Mouse (Mus musculus): ENCODE measurements around the gene Rpl7a. TPM values are rescaled to one million over a fixed set of nuclear protein-coding genes. Genes with fewer than 3 reads are reported as not detected.

Rpl7a gene
- polyA plus RNA-seq, 1 experiment from 2014 or later, result 376 TPM

- peak overlapping the region; percentile 93 for H3K9ac ChIP-seq (ENCODE audit: low read depth, low read length)
- ATAC-seq, result peak; percentile 69
- H3K27me3 ChIP-seq (ENCODE audit: control insufficient read depth, insufficient read depth, low read depth, low read length), result no peaks in the 10 kb centered on the region
- H3K9me3 ChIP-seq (replicated peaks; ENCODE audit: control insufficient read depth, low read length, poor library complexity, severe bottlenecking), result no peaks in the 10 kb centered on the region
- under 1% methylated on average over 33 of the region's 37 CpGs for WGBS
- peaks cover 42% of the 10 kb centered on the region for H3K36me3 ChIP-seq (ENCODE audit: control insufficient read depth, insufficient read depth, low read length)
- H3K4me3 ChIP-seq (ENCODE audit: low read depth, low read length), result peak overlapping the region; percentile 84
- H3K27ac ChIP-seq (ENCODE audit: low read length), result peak overlapping the region; percentile 93
- peaks cover 35% of the 10 kb centered on the region for H3K4me1 ChIP-seq (ENCODE audit: control insufficient read depth, insufficient read depth, low read length)
- peak overlapping the region; percentile 99 for H3K4me2 ChIP-seq (ENCODE audit: low read length)
Observed at GRCm38 (mm10) chr2:26910994-26911765, 616 bp downstream of the Rpl7a start.

GRCm38 (mm10) chr2:26912253-26912770 is 1.7 kb downstream of the Rpl7a start:
- Histone ChIP-seq H3K9ac (ENCODE audit: low read depth, low read length) (peak overlapping the region; percentile 93; the same call in 1 of the 2 replicates), H3K27ac (ENCODE audit: low read length) (no peak overlapping the region), H3K4me1 (ENCODE audit: control insufficient read depth, insufficient read depth, low read length) (peaks cover 40% of the 10 kb centered on the region), H3K4me3 (ENCODE audit: low read depth, low read length) (peak overlapping the region; percentile 84), H3K9me3 (replicated peaks; ENCODE audit: control insufficient read depth, low read length, poor library complexity, severe bottlenecking) (no peaks in the 10 kb centered on the region), H3K4me2 (ENCODE audit: low read length) (peak overlapping the region; percentile 99), H3K36me3 (ENCODE audit: control insufficient read depth, insufficient read depth, low read length) (peaks cover 33% of the 10 kb centered on the region), H3K27me3 (ENCODE audit: control insufficient read depth, insufficient read depth, low read depth, low read length) (no peaks in the 10 kb centered on the region)
- ATAC-seq, result no peak
- 74% methylated on average over 5 of the region's 5 CpGs for WGBS

- WGBS, result 86% methylated on average over 17 of the region's 17 CpGs
- Histone ChIP-seq H3K4me3 (ENCODE audit: low read depth, low read length) (no peak overlapping the region), H3K9me3 (replicated peaks; ENCODE audit: control insufficient read depth, low read length, poor library complexity, severe bottlenecking) (no peaks in the 10 kb centered on the region), H3K4me2 (ENCODE audit: low read length) (no peak overlapping the region), H3K9ac (ENCODE audit: low read depth, low read length) (no peak overlapping the region), H3K27ac (ENCODE audit: low read length) (no peak overlapping the region), H3K4me1 (ENCODE audit: control insufficient read depth, insufficient read depth, low read length) (peaks cover 44% of the 10 kb centered on the region), H3K27me3 (ENCODE audit: control insufficient read depth, insufficient read depth, low read depth, low read length) (no peaks in the 10 kb centered on the region), H3K36me3 (ENCODE audit: control insufficient read depth, insufficient read depth, low read length) (peaks cover 27% of the 10 kb centered on the region)
- no peak for ATAC-seq
Observed at GRCm38 (mm10) chr2:26913416-26914147, 3.0 kb downstream of the Rpl7a start.

- Histone ChIP-seq H3K36me3 (ENCODE audit: control insufficient read depth, insufficient read depth, low read length) (peaks cover 34% of the 10 kb centered on the region), H3K4me3 (ENCODE audit: low read depth, low read length) (no peak overlapping the region), H3K4me1 (ENCODE audit: control insufficient read depth, insufficient read depth, low read length) (peaks cover 36% of the 10 kb centered on the region), H3K9ac (ENCODE audit: low read depth, low read length) (no peak overlapping the region), H3K27me3 (ENCODE audit: control insufficient read depth, insufficient read depth, low read depth, low read length) (no peaks in the 10 kb centered on the region), H3K9me3 (replicated peaks; ENCODE audit: control insufficient read depth, low read length, poor library complexity, severe bottlenecking) (no peaks in the 10 kb centered on the region), H3K4me2 (ENCODE audit: low read length) (no peak overlapping the region), H3K27ac (ENCODE audit: low read length) (no peak overlapping the region)
- ATAC-seq, result no peak
- 65% methylated on average over 8 of the region's 8 CpGs for WGBS
Observed at GRCm38 (mm10) chr2:26914148-26914941, 3.8 kb downstream of the Rpl7a start.

GRCm38 (mm10) chr2:26915927-26916728 is 5.6 kb downstream of the Rpl7a start, which contains the start of the genes Surf2 and Surf1:
Gene Surf2 (plus strand): TSS chr2:26916367.
Gene Surf1 (minus strand): TSS chr2:26916530.
- Histone ChIP-seq H3K9me3 (replicated peaks; ENCODE audit: control insufficient read depth, low read length, poor library complexity, severe bottlenecking) (no peaks in the 10 kb centered on the region), H3K27me3 (ENCODE audit: control insufficient read depth, insufficient read depth, low read depth, low read length) (no peaks in the 10 kb centered on the region), H3K4me3 (ENCODE audit: low read depth, low read length) (peak within 1 kb of the TSS; percentile 75), H3K36me3 (ENCODE audit: control insufficient read depth, insufficient read depth, low read length) (peaks cover 49% of the 10 kb centered on the region), H3K27ac (ENCODE audit: low read length) (peak within 1 kb of the TSS; percentile 83), H3K9ac (ENCODE audit: low read depth, low read length) (peak within 1 kb of the TSS; percentile 83), H3K4me1 (ENCODE audit: control insufficient read depth, insufficient read depth, low read length) (peaks cover 32% of the 10 kb centered on the region), H3K4me2 (ENCODE audit: low read length) (peak within 1 kb of the TSS; percentile 99)
- ATAC-seq, result peak; percentile 87
- 3% methylated on average over 46 of the region's 47 CpGs for WGBS

GRCm38 (mm10) chr2:26916738-26917137 is 6.2 kb downstream of the Rpl7a start:
- Histone ChIP-seq H3K36me3 (ENCODE audit: control insufficient read depth, insufficient read depth, low read length) (peaks cover 49% of the 10 kb centered on the region), H3K27ac (ENCODE audit: low read length) (peak overlapping the region; percentile 83)

GRCm38 (mm10) chr2:26919684-26920083 is 9.1 kb downstream of the Rpl7a start:
- ATAC-seq, result no peak
- H3K36me3 ChIP-seq (ENCODE audit: control insufficient read depth, insufficient read depth, low read length), result peaks cover 29% of the 10 kb centered on the region
- H3K4me3 ChIP-seq (ENCODE audit: low read depth, low read length), result no peak overlapping the region
- no peaks in the 10 kb centered on the region for H3K27me3 ChIP-seq (ENCODE audit: control insufficient read depth, insufficient read depth, low read depth, low read length)
- H3K9me3 ChIP-seq (replicated peaks; ENCODE audit: control insufficient read depth, low read length, poor library complexity, severe bottlenecking), result no peaks in the 10 kb centered on the region
- H3K4me2 ChIP-seq (ENCODE audit: low read length), result no peak overlapping the region
- H3K9ac ChIP-seq (ENCODE audit: low read depth, low read length), result no peak overlapping the region
- H3K27ac ChIP-seq (ENCODE audit: low read length), result no peak overlapping the region
- peaks cover 21% of the 10 kb centered on the region for H3K4me1 ChIP-seq (ENCODE audit: control insufficient read depth, insufficient read depth, low read length)
- WGBS, result 93% methylated on average over 3 of the region's 3 CpGs

More at GRCm38 (mm10) chr2:26916738-26917137, 6.2 kb downstream of the Rpl7a start:
- Histone ChIP-seq H3K9me3 (replicated peaks; ENCODE audit: control insufficient read depth, low read length, poor library complexity, severe bottlenecking) (no peaks in the 10 kb centered on the region), H3K4me3 (ENCODE audit: low read depth, low read length) (peak overlapping the region; percentile 75), H3K4me2 (ENCODE audit: low read length) (peak overlapping the region; percentile 99), H3K9ac (ENCODE audit: low read depth, low read length) (peak overlapping the region; percentile 83), H3K4me1 (ENCODE audit: control insufficient read depth, insufficient read depth, low read length) (peaks cover 28% of the 10 kb centered on the region), H3K27me3 (ENCODE audit: control insufficient read depth, insufficient read depth, low read depth, low read length) (no peaks in the 10 kb centered on the region)
- ATAC-seq, result peak; percentile 9
- 3% methylated on average over 13 of the region's 13 CpGs for WGBS

Data from midbrain, embryonic 16.5 days (tissue).